Mouse (Mus musculus) liver, embryonic 15.5 days (tissue): Measurements from ENCODE around the gene Rpl6. TPM values are rescaled to one million over a fixed set of nuclear protein-coding genes. Genes with fewer than 3 reads are reported as not detected.
A peak's percentile ranks its signal among the peaks of the same experiment; 100 is the strongest.
"Not testable (repeated sequence)": the region's sequence is repeated elsewhere in the genome, so short reads cannot be mapped to it uniquely, and the experiment has no call there.

ENCODE experiments used
- ATAC-seq: fragments of 200-750 bp; cut with Nextera tagmentation; 2 replicates; pipeline ENCODE4 v1.8.0; 2017; ENCODE audit warnings: moderate number of reproducible peaks, mild to moderate bottlenecking, moderate library complexity; ENCODE audit not compliant: insufficient read depth
- H3K27ac ChIP-seq: fragments of 300-500 bp; sonication (generic); replicated peaks from 2 replicates; pipeline ENCODE4 v1.5.1; 2015; ENCODE audit warnings: mild to moderate bottlenecking, inconsistent platforms
- H3K27me3 ChIP-seq: fragments of 300-500 bp; sonication (generic); 2 replicates; pipeline ENCODE4 v1.6.1; 2015; ENCODE audit warnings: mild to moderate bottlenecking, inconsistent platforms
- H3K36me3 ChIP-seq: fragments of 300-500 bp; sonication (generic); replicated peaks from 2 replicates; pipeline ENCODE4 v1.6.1; 2015; ENCODE audit warnings: moderate library complexity, mild to moderate bottlenecking, inconsistent platforms
- H3K4me1 ChIP-seq: fragments of 300-500 bp; sonication (generic); replicated peaks from 2 replicates; pipeline ENCODE4 v1.6.1; 2015; ENCODE audit warnings: inconsistent platforms
- H3K4me2 ChIP-seq: fragments of 300-500 bp; sonication (generic); 2 replicates; pipeline ENCODE4 v1.6.1; 2015; ENCODE audit warnings: moderate library complexity, mild to moderate bottlenecking, inconsistent platforms
- H3K4me3 ChIP-seq: fragments of 300-500 bp; sonication (generic); replicated peaks from 2 replicates; pipeline ENCODE4 v1.5.1; 2015; ENCODE audit warnings: mild to moderate bottlenecking, inconsistent platforms
- H3K9ac ChIP-seq: fragments of 300-500 bp; sonication (generic); 2 replicates; pipeline ENCODE4 v1.6.1; 2015; ENCODE audit warnings: moderate library complexity, mild to moderate bottlenecking, inconsistent platforms
- H3K9me3 ChIP-seq: fragments of 300-500 bp; sonication (generic); replicated peaks from 2 replicates; pipeline ENCODE4 v1.6.1; 2016; ENCODE audit warnings: inconsistent platforms
- WGBS: fragments of 180-500 bp; shearing (Covaris S2); methylation state at CpG from one replicate; pipeline ENCODE4 v1.1.7; 2015; ENCODE audit warnings: mixed read lengths; ENCODE audit not compliant: insufficient replicate concordance; 5-methylcytosine and 5-hydroxymethylcytosine counted together
- polyA plus RNA-seq: library from polyadenylated mRNA; unstranded; fragments of >200 nt; fragmentation: Nextera tagmentation; extraction: Ambion mirVana; gene quantifications from 2 replicates; pipeline ENCODE4 v1.2.1, GENCODE M21; 2015

Gene Rpl6
- polyA plus RNA-seq, 1 experiment from 2014 or later, result 338 TPM

- H3K9me3 ChIP-seq, result no peaks in the 10 kb centered on the region
- H3K4me3 ChIP-seq, result peak overlapping the region; percentile 5; the same call in 1 of the 2 replicates
- no peak for ATAC-seq
- peak overlapping the region; percentile 69 for H3K27ac ChIP-seq
- peak overlapping the region; percentile 43 for H3K9ac ChIP-seq
- peaks cover 34% of the 10 kb centered on the region for H3K36me3 ChIP-seq
- peak overlapping the region; percentile 45 for H3K4me2 ChIP-seq
- 30% methylated on average over 2 of the region's 2 CpGs for WGBS
- no peaks in the 10 kb centered on the region for H3K27me3 ChIP-seq
- peaks cover 76% of the 10 kb centered on the region for H3K4me1 ChIP-seq
Measured at GRCm38 (mm10) chr5:121225854-121226253, 21.6 kb downstream of the Rpl6 start.

- ATAC-seq, result no peak
- Histone ChIP-seq H3K36me3 (peaks cover 34% of the 10 kb centered on the region), H3K4me2 (peak overlapping the region; percentile 45), H3K9me3 (no peaks in the 10 kb centered on the region), H3K9ac (peak overlapping the region; percentile 43; the same call in 1 of the 2 replicates), H3K27ac (peak overlapping the region; percentile 69), H3K4me1 (peaks cover 78% of the 10 kb centered on the region), H3K27me3 (no peaks in the 10 kb centered on the region), H3K4me3 (peak overlapping the region; percentile 5; the same call in 1 of the 2 replicates)
- WGBS, result 52% methylated on average over 3 of the region's 3 CpGs
Measured at GRCm38 (mm10) chr5:121226406-121226805, 22.1 kb downstream of the Rpl6 start.

- no peak for ATAC-seq
- H3K9ac ChIP-seq, result no peak overlapping the region
- H3K4me2 ChIP-seq, result peak overlapping the region; percentile 6; the same call in 1 of the 2 replicates
- no peak overlapping the region for H3K4me3 ChIP-seq
- H3K27me3 ChIP-seq, result no peaks in the 10 kb centered on the region
- H3K4me1 ChIP-seq, result peaks cover 80% of the 10 kb centered on the region
- 75% methylated on average over 4 of the region's 4 CpGs for WGBS
- H3K27ac ChIP-seq, result peak overlapping the region; percentile 69; the same call in 1 of the 2 replicates
- no peaks in the 10 kb centered on the region for H3K9me3 ChIP-seq
- peaks cover 34% of the 10 kb centered on the region for H3K36me3 ChIP-seq
Measured at GRCm38 (mm10) chr5:121226845-121227244, 22.6 kb downstream of the Rpl6 start.

GRCm38 (mm10) chr5:121227330-121227729 lies 23.0 kb downstream of the Rpl6 start:
- Histone ChIP-seq H3K36me3 (peaks cover 34% of the 10 kb centered on the region), H3K4me2 (peak overlapping the region; percentile 6; the same call in 1 of the 2 replicates), H3K27ac (peak overlapping the region; percentile 2), H3K4me1 (peaks cover 83% of the 10 kb centered on the region)
- 92% methylated on average over 1 of the region's 1 CpGs for WGBS
- not testable (repeated sequence) for ATAC-seq, H3K9me3 ChIP-seq, H3K4me3 ChIP-seq, H3K9ac ChIP-seq, H3K27me3 ChIP-seq

GRCm38 (mm10) chr5:121229182-121229581 lies 24.9 kb downstream of the Rpl6 start:
- Histone ChIP-seq H3K27me3 (no peaks in the 10 kb centered on the region), H3K4me1 (peaks cover 92% of the 10 kb centered on the region), H3K4me3 (no peak overlapping the region), H3K27ac (peak overlapping the region; percentile 79), H3K36me3 (peaks cover 41% of the 10 kb centered on the region), H3K4me2 (no peak overlapping the region), H3K9me3 (no peaks in the 10 kb centered on the region), H3K9ac (no peak overlapping the region)
- no peak for ATAC-seq
- WGBS, result 95% methylated on average over 2 of the region's 2 CpGs

- H3K4me3 ChIP-seq, result peak overlapping the region; percentile 16
- peaks cover 43% of the 10 kb centered on the region for H3K36me3 ChIP-seq
- peak overlapping the region; percentile 79 for H3K27ac ChIP-seq
Measured at GRCm38 (mm10) chr5:121230811-121231210, 26.5 kb downstream of the Rpl6 start.

GRCm38 (mm10) chr5:121232789-121233188 lies 28.5 kb downstream of the Rpl6 start:
- peaks cover 33% of the 10 kb centered on the region for H3K36me3 ChIP-seq
- H3K4me3 ChIP-seq, result no peak overlapping the region
- H3K9ac ChIP-seq, result no peak overlapping the region
- peak overlapping the region; percentile 98 for H3K27ac ChIP-seq
- no peak overlapping the region for H3K4me2 ChIP-seq
- no peak for ATAC-seq
- WGBS, result 96% methylated on average over 1 of the region's 1 CpGs
- peaks cover 94% of the 10 kb centered on the region for H3K4me1 ChIP-seq
- H3K27me3 ChIP-seq, result no peaks in the 10 kb centered on the region
- H3K9me3 ChIP-seq, result no peaks in the 10 kb centered on the region

More at GRCm38 (mm10) chr5:121230811-121231210, 26.5 kb downstream of the Rpl6 start:
- WGBS, result 52% methylated on average over 9 of the region's 9 CpGs
- Histone ChIP-seq H3K9ac (peak overlapping the region; percentile 25), H3K4me2 (peak overlapping the region; percentile 49), H3K9me3 (no peaks in the 10 kb centered on the region), H3K27me3 (no peaks in the 10 kb centered on the region), H3K4me1 (peaks cover 94% of the 10 kb centered on the region)
- ATAC-seq, result peak; percentile 53

- Histone ChIP-seq H3K36me3 (peaks cover 29% of the 10 kb centered on the region), H3K4me3 (peak overlapping the region; percentile 17), H3K27me3 (no peaks in the 10 kb centered on the region), H3K4me1 (peaks cover 94% of the 10 kb centered on the region), H3K9me3 (no peaks in the 10 kb centered on the region), H3K4me2 (peak overlapping the region; percentile 57), H3K27ac (peak overlapping the region; percentile 98), H3K9ac (peak overlapping the region; percentile 49)
- 16% methylated on average over 2 of the region's 2 CpGs for WGBS
- peak; percentile 49 for ATAC-seq
Measured at GRCm38 (mm10) chr5:121233726-121234125, 29.4 kb downstream of the Rpl6 start.

- Histone ChIP-seq H3K36me3 (peaks cover 11% of the 10 kb centered on the region), H3K4me3 (peak overlapping the region; percentile 26), H3K4me2 (peak overlapping the region; percentile 62), H3K9ac (peak overlapping the region; percentile 55), H3K27me3 (no peaks in the 10 kb centered on the region), H3K4me1 (peaks cover 93% of the 10 kb centered on the region), H3K27ac (peak overlapping the region; percentile 98), H3K9me3 (no peaks in the 10 kb centered on the region)
- WGBS, result 16% methylated on average over 5 of the region's 5 CpGs
- peak; percentile 96 for ATAC-seq
Measured at GRCm38 (mm10) chr5:121236171-121236570, 31.9 kb downstream of the Rpl6 start.

- H3K36me3 ChIP-seq, result peaks cover 4% of the 10 kb centered on the region
- H3K4me1 ChIP-seq, result peaks cover 95% of the 10 kb centered on the region
- WGBS, result 76% methylated on average over 2 of the region's 2 CpGs
- H3K4me2 ChIP-seq, result no peak overlapping the region
- no peak for ATAC-seq
- peak overlapping the region; percentile 98 for H3K27ac ChIP-seq
- H3K9ac ChIP-seq, result no peak overlapping the region
- H3K9me3 ChIP-seq, result no peaks in the 10 kb centered on the region
- H3K4me3 ChIP-seq, result no peak overlapping the region
- H3K27me3 ChIP-seq, result no peaks in the 10 kb centered on the region
Measured at GRCm38 (mm10) chr5:121238208-121238607, 33.9 kb downstream of the Rpl6 start.

GRCm38 (mm10) chr5:121239846-121240245 lies 35.6 kb downstream of the Rpl6 start:
- Histone ChIP-seq H3K4me1 (peaks cover 95% of the 10 kb centered on the region), H3K27ac (peak overlapping the region; percentile 98), H3K27me3 (no peaks in the 10 kb centered on the region), H3K4me2 (peak overlapping the region; percentile 41), H3K9ac (peak overlapping the region; percentile 36), H3K36me3 (peaks cover 4% of the 10 kb centered on the region; the same call in 1 of the 2 replicates), H3K9me3 (no peaks in the 10 kb centered on the region), H3K4me3 (no peak overlapping the region)
- no peak for ATAC-seq
- 58% methylated on average over 5 of the region's 5 CpGs for WGBS

GRCm38 (mm10) chr5:121241182-121241581 lies 36.9 kb downstream of the Rpl6 start:
- H3K27ac ChIP-seq, result peak overlapping the region; percentile 98
- no peak for ATAC-seq
- H3K4me2 ChIP-seq, result peak overlapping the region; percentile 63
- H3K4me3 ChIP-seq, result no peak overlapping the region
- H3K9me3 ChIP-seq, result no peaks in the 10 kb centered on the region
- H3K27me3 ChIP-seq, result no peaks in the 10 kb centered on the region
- H3K4me1 ChIP-seq, result peaks cover 98% of the 10 kb centered on the region
- H3K36me3 ChIP-seq, result no peaks in the 10 kb centered on the region; the same call in 1 of the 2 replicates
- peak overlapping the region; percentile 49 for H3K9ac ChIP-seq
